Mouse (Mus musculus) ES-Bruce4 (cell line): Measurements from ENCODE around the gene Vmn1r91. TPM values are rescaled to one million over a fixed set of nuclear protein-coding genes. Genes with fewer than 3 reads are reported as not detected.
"Not testable (repeated sequence)": the region's sequence is repeated elsewhere in the genome, so short reads cannot be mapped to it uniquely, and the experiment has no call there.

Experiments
- H3K27ac ChIP-seq: 2 replicates; pipeline ENCODE4 v1.5.1; 2012; ENCODE audit warnings: low read length, inconsistent platforms; ENCODE audit not compliant: insufficient read depth
- H3K27me3 ChIP-seq: 2 replicates; pipeline ENCODE4 v1.6.1; 2012; ENCODE audit warnings: mild to moderate bottlenecking, low read length, inconsistent platforms; ENCODE audit not compliant: control insufficient read depth, poor library complexity, insufficient read depth, severe bottlenecking
- H3K36me3 ChIP-seq: 2 replicates; pipeline ENCODE4 v1.6.1; 2012; ENCODE audit warnings: inconsistent platforms, mild to moderate bottlenecking, low read length, moderate library complexity; ENCODE audit not compliant: control insufficient read depth, poor library complexity, insufficient read depth, severe bottlenecking
- H3K4me1 ChIP-seq: one replicate; pipeline ENCODE4 v1.8.1; 2011; ENCODE audit warnings: low read length; ENCODE audit not compliant: control insufficient read depth, insufficient read depth
- H3K4me3 ChIP-seq: 2 replicates; pipeline ENCODE4 v1.5.1; 2011; ENCODE audit warnings: low read depth, mild to moderate bottlenecking, low read length
- H3K9ac ChIP-seq: 2 replicates; pipeline ENCODE4 v1.6.1; 2012; ENCODE audit warnings: low read depth, mild to moderate bottlenecking, inconsistent platforms; ENCODE audit not compliant: poor library complexity, severe bottlenecking
- H3K9me3 ChIP-seq: replicated peaks from 2 replicates; pipeline ENCODE4 v1.6.1; 2012; ENCODE audit warnings: mild to moderate bottlenecking, low read length, inconsistent platforms; ENCODE audit not compliant: control insufficient read depth, poor library complexity, insufficient read depth, severe bottlenecking
- CTCF ChIP-seq: IDR thresholded peaks from one replicate; pipeline ENCODE4 v1.8.1; 2011; ENCODE audit warnings: low read depth, low read length
- polyA plus RNA-seq: library from polyadenylated mRNA; stranded (reverse); fragments of >200 nt; gene quantifications from 2 replicates; pipeline ENCODE4 v1.2.4, GENCODE M21; 2011; ENCODE audit warnings: low read depth; ENCODE audit not compliant: missing spikeins, insufficient read depth, insufficient read length

Gene Vmn1r91
- polyA plus RNA-seq, result not detected in 2 replicates

DNA sequence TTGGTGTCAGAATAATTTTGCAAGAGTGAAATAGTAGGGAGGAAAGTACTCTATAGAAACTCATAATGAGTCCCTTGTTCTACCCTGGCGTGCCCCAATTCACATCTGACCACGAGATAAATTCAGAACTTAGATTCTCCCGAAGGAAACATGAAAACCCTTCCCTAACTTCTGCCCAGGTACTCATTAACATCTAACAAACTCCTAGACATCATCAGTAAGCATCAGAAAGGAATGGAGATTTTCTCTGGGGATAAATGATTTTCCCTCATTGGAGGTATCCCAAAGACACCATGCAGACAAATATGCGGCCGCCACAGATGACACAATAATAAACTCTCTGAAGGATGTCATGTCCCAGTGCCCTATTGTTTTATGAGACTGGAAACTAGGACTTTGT, at the start of gene Vmn1r91:
Vmn1r91 (plus strand) TSS at position 301 of the 400 bp plus-strand sequence.
- H3K4me1 ChIP-seq, H3K36me3 ChIP-seq, H3K9ac ChIP-seq, H3K27me3 ChIP-seq, H3K27ac ChIP-seq, H3K9me3 ChIP-seq, H3K4me3 ChIP-seq: not testable (repeated sequence)

DNA sequence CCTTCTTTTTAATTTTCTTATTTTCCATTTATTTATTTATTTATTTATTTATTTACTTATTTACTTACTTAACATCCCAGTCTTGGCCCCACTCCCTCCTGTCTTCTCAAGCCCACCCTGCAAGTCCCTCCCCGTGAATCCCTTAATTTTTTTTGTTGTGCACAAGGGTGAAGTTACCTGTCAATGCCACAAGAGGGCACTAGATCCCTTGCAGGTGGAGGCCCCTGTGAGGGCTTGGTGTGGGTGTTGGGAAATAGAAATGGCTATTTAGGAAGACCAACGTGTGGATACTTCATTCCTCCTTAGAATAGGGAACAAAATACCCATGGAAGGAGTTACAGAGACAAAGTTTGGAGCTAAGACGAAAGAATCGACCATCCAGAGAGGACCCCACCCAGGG, 35.4 kb upstream of the Vmn1r91 start:
- H3K9me3 ChIP-seq, H3K36me3 ChIP-seq, H3K4me1 ChIP-seq, H3K4me3 ChIP-seq, H3K27ac ChIP-seq, H3K27me3 ChIP-seq, H3K9ac ChIP-seq: not testable (repeated sequence)
- peak; percentile 61 for TF ChIP-seq CTCF

- not testable (repeated sequence) for H3K9me3 ChIP-seq, H3K4me1 ChIP-seq, H3K27me3 ChIP-seq, H3K36me3 ChIP-seq, H3K9ac ChIP-seq, H3K27ac ChIP-seq
- peak overlapping the region; percentile 39 for H3K4me3 ChIP-seq
These were observed 21.4 kb upstream of the Vmn1r91 start for GRCm38 (mm10) chr7:20078118-20078517.

DNA sequence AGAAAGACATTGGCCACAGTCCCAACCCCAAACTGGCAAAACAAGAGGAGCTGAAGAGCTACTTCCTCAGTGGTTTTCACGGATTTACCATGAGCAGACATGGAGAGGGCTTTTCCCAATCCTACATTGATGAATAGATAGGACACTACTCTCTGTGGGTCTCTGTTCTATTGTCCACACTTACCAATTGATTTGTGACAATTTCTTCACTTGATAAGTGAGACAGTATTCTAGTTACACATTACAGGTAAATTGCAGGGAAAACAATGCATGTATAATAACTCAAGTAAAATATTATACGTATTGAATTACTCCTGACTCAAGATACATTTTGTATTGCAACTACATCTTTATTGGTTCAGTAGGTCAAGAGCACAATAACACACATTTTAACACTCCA, 23.0 kb downstream of the Vmn1r91 start, which contains the start of gene Gm16442:
Gm16442 (minus strand) TSS at position 101 of the 400 bp plus-strand sequence.
- not testable (repeated sequence) for H3K36me3 ChIP-seq, H3K9ac ChIP-seq, H3K27me3 ChIP-seq, H3K4me1 ChIP-seq, H3K9me3 ChIP-seq, H3K4me3 ChIP-seq, H3K27ac ChIP-seq

- not testable (repeated sequence) for H3K27me3 ChIP-seq, H3K9me3 ChIP-seq, H3K9ac ChIP-seq, H3K27ac ChIP-seq, H3K4me1 ChIP-seq, H3K4me3 ChIP-seq, H3K36me3 ChIP-seq
These were observed 39.5 kb downstream of the Vmn1r91 start, which contains the start of gene Vmn1r93 for GRCm38 (mm10) chr7:20138988-20139387. Vmn1r93 (minus strand) TSS chr7:20139088.

Other genes starting within 250 kb of the Vmn1r91 start
- 0.82 and 1.1 TPM in 2 replicates for gene Gm19345, start 247.7 kb upstream of the Vmn1r91 start, polyA plus RNA-seq
- gene Ceacam16, start 238.4 kb upstream of the Vmn1r91 start, polyA plus RNA-seq, result not detected in 2 replicates
- not detected in 2 replicates for gene Ceacam19, start 211.7 kb upstream of the Vmn1r91 start, polyA plus RNA-seq
- 63.5 and 68.1 TPM in 2 replicates for gene Pvr, start 178.5 kb upstream of the Vmn1r91 start, polyA plus RNA-seq
- gene Igsf23, start 148.9 kb upstream of the Vmn1r91 start, polyA plus RNA-seq, result 1.3 and 2.1 TPM in 2 replicates
- gene Ceacam20, start 134.3 kb upstream of the Vmn1r91 start, polyA plus RNA-seq, result 0.21 TPM in 1 of 2 replicates, not detected in the other
- 0.30 and 0.33 TPM in 2 replicates for gene Nlrp9b, start 108.2 kb upstream of the Vmn1r91 start, polyA plus RNA-seq
- gene Gm16442, start 22.9 kb downstream of the Vmn1r91 start, polyA plus RNA-seq, result not detected in 2 replicates
- not detected in 2 replicates for gene Vmn1r93, start 39.4 kb downstream of the Vmn1r91 start, polyA plus RNA-seq
- gene Vmn1r94, start 68.7 kb downstream of the Vmn1r91 start, polyA plus RNA-seq, result not detected in 2 replicates
- gene Vmn1r95, start 94.0 kb downstream of the Vmn1r91 start, polyA plus RNA-seq, result not detected in 2 replicates
- gene Gm6164, start 105.9 kb downstream of the Vmn1r91 start, polyA plus RNA-seq, result not detected in 2 replicates
- not detected in 2 replicates for gene Gm4498, start 134.1 kb downstream of the Vmn1r91 start, polyA plus RNA-seq
- not detected in 2 replicates for gene Gm5890, start 163.2 kb downstream of the Vmn1r91 start, polyA plus RNA-seq
- not detected in 2 replicates for gene Gm4133, start 234.4 kb downstream of the Vmn1r91 start, polyA plus RNA-seq